Mouse (Mus musculus) bone marrow, adult 2 months (tissue): ENCODE data around the gene Mgat4e.

Source experiments
- CTCF ChIP-seq: fragments of 200-500 bp; IDR thresholded peaks from 2 replicates; pipeline ENCODE4 v1.5.1; 2011; ENCODE audit warnings: low read length, control low read depth; ENCODE audit not compliant: control insufficient read depth, insufficient read depth
- POLR2A ChIP-seq: fragments of 200-500 bp; IDR thresholded peaks from 2 replicates; pipeline ENCODE4 v1.6.1; 2011; ENCODE audit warnings: low read depth, mild to moderate bottlenecking, control low read depth, low read length, borderline replicate concordance; ENCODE audit not compliant: control insufficient read depth

GRCm38 (mm10) chr1:134573300-134573931 is 23.9 kb upstream of the Mgat4e start:
- no peak for TF ChIP-seq CTCF
- TF ChIP-seq POLR2A: no peak
